Mouse (Mus musculus): ENCODE data around the gene Synpo2.

DNA sequence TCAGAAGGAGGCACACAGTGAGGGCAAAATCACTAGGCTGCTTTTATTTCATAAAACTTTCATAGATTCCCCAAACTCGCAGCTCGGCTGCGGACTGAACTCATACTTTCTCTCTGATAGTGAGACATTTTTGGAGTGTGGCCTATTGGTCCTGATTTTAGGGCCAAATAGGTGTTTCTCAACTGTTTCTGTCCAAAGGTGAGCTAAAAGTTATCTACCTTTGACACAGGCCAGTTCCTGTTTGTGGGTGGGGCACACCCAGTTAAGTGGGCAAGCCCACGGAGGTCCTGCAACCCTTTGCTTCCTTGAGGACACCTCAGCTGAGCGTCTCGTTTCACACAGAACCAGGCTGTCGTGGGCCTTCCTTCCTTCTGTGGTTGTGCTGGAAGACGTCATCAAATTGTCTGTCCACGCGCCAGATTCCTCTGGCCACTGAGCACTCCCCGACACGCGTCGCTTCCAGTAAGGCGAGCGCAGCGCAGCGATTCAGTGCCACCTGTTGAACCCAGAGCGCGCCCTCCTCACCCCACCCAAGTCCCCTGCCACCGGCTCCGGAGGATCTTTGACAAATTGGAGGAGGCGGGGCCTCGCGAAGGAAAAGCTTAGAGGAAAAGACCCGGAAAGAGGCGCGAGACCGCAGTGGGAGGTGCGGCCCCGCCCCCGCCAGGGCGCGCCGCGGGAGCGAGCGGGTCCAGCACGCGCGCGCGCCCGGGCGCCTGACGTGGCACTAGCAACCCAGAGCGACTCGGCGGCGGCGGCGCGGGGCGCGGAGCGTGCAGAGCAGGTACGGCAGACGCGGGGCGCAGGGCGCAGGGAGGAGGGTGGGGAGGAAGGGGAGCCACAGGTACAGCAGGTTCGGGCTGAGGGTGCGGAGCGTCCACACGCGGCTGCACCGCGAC, 31.1 kb upstream of the Synpo2 start, which contains the start of gene Sec24d:
- TF ChIP-seq EP300 (IDR thresholded peaks at IDR 0.05; ENCODE audit: low read depth) (no peak), CTCF (IDR thresholded peaks at IDR 0.05; ENCODE audit: low read depth) (no peak)

All from liver, embryonic 14.5 days (tissue).